Mouse (Mus musculus): ENCODE measurements around the gene Rasl2-9. TPM values are rescaled to one million over a fixed set of nuclear protein-coding genes. Genes with fewer than 3 reads are reported as not detected.

Rasl2-9 gene
- polyA plus RNA-seq, 1 experiment from 2014 or later = not detected

DNA sequence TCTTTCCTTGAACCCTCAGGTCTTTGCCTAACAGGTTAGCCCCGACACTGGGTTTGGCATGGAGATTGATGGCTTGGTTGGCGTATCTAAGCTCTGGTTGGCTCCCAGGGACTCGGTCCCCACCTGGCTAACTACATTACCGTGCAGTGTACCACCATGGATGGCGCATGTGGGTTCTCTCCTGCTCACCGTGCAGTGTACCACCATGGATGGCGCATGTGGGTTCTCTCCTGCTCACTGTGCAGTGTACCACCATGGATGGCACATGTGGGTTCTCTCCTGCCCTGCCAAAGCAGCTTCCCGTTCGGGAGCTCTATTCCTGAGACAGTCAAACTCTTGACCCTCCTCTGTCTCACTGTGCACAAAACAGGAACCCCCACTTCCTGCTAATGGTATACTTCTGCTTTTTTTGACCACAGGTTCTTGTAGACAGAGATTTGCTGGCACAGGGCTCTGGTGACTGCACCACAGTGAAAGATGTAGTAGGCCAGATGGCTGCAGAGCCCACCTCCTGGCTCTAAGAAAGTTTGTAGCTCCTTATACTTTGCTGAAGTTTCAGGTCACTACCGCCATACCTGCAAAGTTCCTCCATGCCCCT, 24.6 kb downstream of the Rasl2-9 start:
- H3K36me3 ChIP-seq (ENCODE audit: control insufficient read depth, insufficient read depth, low read length) = peaks cover 23% of the 10 kb centered on the region
- 0 out of 2 replicates have a peak, but pooled peaks have one; percentile 11 for ATAC-seq (ENCODE audit: insufficient number of reproducible peaks, insufficient read depth, low FRiP score, low read depth)
- 82% methylated on average over 10 of the region's 10 CpGs for WGBS

DNA sequence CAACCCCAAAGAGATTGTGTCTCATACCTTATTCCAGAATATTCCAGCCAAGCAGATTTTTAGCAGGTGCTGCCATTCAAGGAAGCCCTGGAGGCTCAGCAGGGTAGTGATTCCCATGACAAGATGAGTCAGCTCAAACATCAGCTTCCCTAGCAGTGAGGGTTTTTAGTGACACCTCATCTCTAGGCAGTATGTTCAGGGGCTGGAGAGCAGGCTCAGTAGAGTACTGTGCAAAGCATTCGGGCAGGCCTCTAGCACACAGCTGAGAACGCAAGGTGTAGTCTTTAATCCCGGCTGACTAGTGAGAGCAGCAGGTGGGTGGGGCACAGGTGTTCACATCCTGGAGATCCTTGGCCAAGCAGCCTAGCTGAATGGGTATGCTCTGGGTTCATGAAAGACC, 26.0 kb downstream of the Rasl2-9 start:
- H3K9ac ChIP-seq (replicated peaks; ENCODE audit: low read depth, low read length) = no peak overlapping the region
- no peak overlapping the region for H3K4me3 ChIP-seq (ENCODE audit: low read depth, low read length)
- WGBS = 75% methylated on average over 3 of the region's 3 CpGs
- H3K36me3 ChIP-seq (ENCODE audit: control insufficient read depth, insufficient read depth, low read length) = peaks cover 35% of the 10 kb centered on the region
- no peak overlapping the region for H3K4me2 ChIP-seq (replicated peaks; ENCODE audit: low read depth, low read length)
- no peak for ATAC-seq (ENCODE audit: insufficient number of reproducible peaks, insufficient read depth, low FRiP score, low read depth)
- no peaks in the 10 kb centered on the region for H3K4me1 ChIP-seq (ENCODE audit: control insufficient read depth, insufficient read depth, low read length)
- H3K9me3 ChIP-seq (ENCODE audit: control insufficient read depth, low read depth, low read length) = no peaks in the 10 kb centered on the region
- H3K27me3 ChIP-seq (ENCODE audit: control insufficient read depth, insufficient read depth, low read length) = no peaks in the 10 kb centered on the region
- H3K27ac ChIP-seq (ENCODE audit: low read length) = no peak overlapping the region

More for the DNA sequence above, 24.6 kb downstream of the Rasl2-9 start:
- no peak overlapping the region for H3K4me3 ChIP-seq (ENCODE audit: low read depth, low read length)
- H3K4me2 ChIP-seq (replicated peaks; ENCODE audit: low read depth, low read length) = no peak overlapping the region
- no peak overlapping the region for H3K27ac ChIP-seq (ENCODE audit: low read length)
- H3K4me1 ChIP-seq (ENCODE audit: control insufficient read depth, insufficient read depth, low read length) = no peaks in the 10 kb centered on the region
- no peak overlapping the region for H3K9ac ChIP-seq (replicated peaks; ENCODE audit: low read depth, low read length)
- no peaks in the 10 kb centered on the region for H3K9me3 ChIP-seq (ENCODE audit: control insufficient read depth, low read depth, low read length)
- no peaks in the 10 kb centered on the region for H3K27me3 ChIP-seq (ENCODE audit: control insufficient read depth, insufficient read depth, low read length)

DNA sequence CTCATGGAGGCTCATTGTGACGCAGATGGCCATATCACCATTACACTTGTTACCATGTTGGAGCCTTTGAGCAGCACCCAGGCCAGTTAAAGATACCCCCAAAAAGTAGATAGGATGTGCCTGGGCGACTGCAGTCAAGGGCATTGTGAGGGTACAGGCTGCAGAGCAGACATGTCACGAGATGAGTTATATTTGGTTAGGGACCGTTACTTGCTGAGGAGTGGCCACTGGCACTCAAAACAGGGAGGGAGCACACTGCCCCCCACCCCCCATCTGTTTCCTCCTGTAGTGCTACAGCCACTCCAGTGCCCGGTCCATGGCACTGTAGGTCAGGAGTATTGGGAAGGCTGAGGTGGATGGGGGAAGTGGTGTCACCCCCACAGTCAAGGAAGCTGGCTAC, 27.0 kb downstream of the Rasl2-9 start:
- no peak overlapping the region for H3K4me3 ChIP-seq (ENCODE audit: low read depth, low read length)
- no peak overlapping the region for H3K4me2 ChIP-seq (replicated peaks; ENCODE audit: low read depth, low read length)
- no peaks in the 10 kb centered on the region for H3K27me3 ChIP-seq (ENCODE audit: control insufficient read depth, insufficient read depth, low read length)
- H3K27ac ChIP-seq (ENCODE audit: low read length) = no peak overlapping the region
- WGBS = 94% methylated on average over 5 of the region's 5 CpGs
- ATAC-seq (ENCODE audit: insufficient number of reproducible peaks, insufficient read depth, low FRiP score, low read depth) = no peak
- H3K36me3 ChIP-seq (ENCODE audit: control insufficient read depth, insufficient read depth, low read length) = peaks cover 44% of the 10 kb centered on the region
- H3K9me3 ChIP-seq (ENCODE audit: control insufficient read depth, low read depth, low read length) = no peaks in the 10 kb centered on the region
- no peaks in the 10 kb centered on the region for H3K4me1 ChIP-seq (ENCODE audit: control insufficient read depth, insufficient read depth, low read length)
- no peak overlapping the region for H3K9ac ChIP-seq (replicated peaks; ENCODE audit: low read depth, low read length)

DNA sequence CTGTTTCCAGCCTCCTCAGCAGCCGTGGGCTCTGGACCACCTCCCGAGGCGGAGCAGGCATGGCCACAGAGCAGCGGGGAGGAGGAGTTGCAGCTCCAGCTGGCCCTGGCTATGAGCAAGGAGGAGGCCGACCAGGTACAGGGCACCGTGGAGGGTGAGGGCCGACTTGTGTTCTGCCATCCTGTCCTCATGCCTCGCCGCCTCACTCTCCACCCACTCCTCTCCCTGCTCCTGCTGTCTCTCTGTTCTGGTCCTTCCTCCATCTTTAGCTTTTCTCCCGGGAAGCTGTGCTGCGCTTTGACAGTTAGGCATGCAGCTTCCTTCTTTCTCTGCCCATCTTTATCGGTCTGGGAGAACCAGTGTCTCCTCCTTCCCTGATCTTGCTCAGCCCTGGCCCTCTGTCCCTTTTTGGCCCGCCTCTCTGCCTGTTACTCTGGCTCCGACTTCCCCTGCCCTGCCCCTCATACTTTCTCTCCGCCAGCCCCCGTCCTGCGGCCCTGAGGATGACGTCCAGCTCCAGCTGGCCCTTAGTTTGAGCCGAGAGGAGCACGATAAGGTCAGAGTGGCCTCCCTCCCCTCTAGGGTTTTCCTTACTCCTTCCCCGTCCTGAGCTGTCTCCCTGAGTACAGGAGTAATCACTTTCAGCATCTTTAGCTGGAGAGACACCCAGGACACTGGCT, 32.8 kb downstream of the Rasl2-9 start:
- 82% methylated on average over 21 of the region's 21 CpGs for WGBS
- Histone ChIP-seq H3K9me3 (ENCODE audit: control insufficient read depth, low read depth, low read length) (no peaks in the 10 kb centered on the region), H3K27me3 (ENCODE audit: control insufficient read depth, insufficient read depth, low read length) (no peaks in the 10 kb centered on the region), H3K9ac (replicated peaks; ENCODE audit: low read depth, low read length) (no peak overlapping the region), H3K36me3 (ENCODE audit: control insufficient read depth, insufficient read depth, low read length) (peaks cover 52% of the 10 kb centered on the region), H3K4me1 (ENCODE audit: control insufficient read depth, insufficient read depth, low read length) (no peaks in the 10 kb centered on the region), H3K27ac (ENCODE audit: low read length) (no peak overlapping the region), H3K4me2 (replicated peaks; ENCODE audit: low read depth, low read length) (no peak overlapping the region), H3K4me3 (ENCODE audit: low read depth, low read length) (no peak overlapping the region)
- ATAC-seq (ENCODE audit: insufficient number of reproducible peaks, insufficient read depth, low FRiP score, low read depth) = no peak

DNA sequence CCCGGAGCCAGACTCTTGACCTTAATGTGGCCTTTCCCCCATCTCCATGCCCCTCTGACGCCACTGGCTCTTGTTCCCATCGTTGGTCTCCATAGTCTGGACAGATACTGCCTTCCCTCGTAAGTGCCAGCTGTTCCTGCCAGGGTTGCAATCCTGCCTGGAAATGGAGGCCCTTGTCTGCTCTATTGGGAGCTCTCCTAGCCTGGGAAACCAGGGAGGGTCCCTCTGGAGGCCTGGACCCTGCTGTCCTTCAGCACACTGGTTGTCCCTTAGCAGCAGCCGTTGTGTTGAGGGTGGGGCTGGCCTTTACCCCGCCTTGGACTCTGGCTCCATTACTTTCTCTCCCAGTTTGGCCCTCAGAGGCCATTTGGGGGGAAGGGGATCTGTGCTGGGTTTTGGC, 33.4 kb downstream of the Rasl2-9 start:
- Histone ChIP-seq H3K36me3 (ENCODE audit: control insufficient read depth, insufficient read depth, low read length) (peaks cover 46% of the 10 kb centered on the region), H3K27me3 (ENCODE audit: control insufficient read depth, insufficient read depth, low read length) (no peaks in the 10 kb centered on the region), H3K4me3 (ENCODE audit: low read depth, low read length) (no peak overlapping the region), H3K9me3 (ENCODE audit: control insufficient read depth, low read depth, low read length) (no peaks in the 10 kb centered on the region), H3K4me1 (ENCODE audit: control insufficient read depth, insufficient read depth, low read length) (no peaks in the 10 kb centered on the region), H3K4me2 (replicated peaks; ENCODE audit: low read depth, low read length) (no peak overlapping the region), H3K27ac (ENCODE audit: low read length) (no peak overlapping the region), H3K9ac (replicated peaks; ENCODE audit: low read depth, low read length) (no peak overlapping the region)
- WGBS = 80% methylated on average over 6 of the region's 6 CpGs
- ATAC-seq (ENCODE audit: insufficient number of reproducible peaks, insufficient read depth, low FRiP score, low read depth) = no peak

DNA sequence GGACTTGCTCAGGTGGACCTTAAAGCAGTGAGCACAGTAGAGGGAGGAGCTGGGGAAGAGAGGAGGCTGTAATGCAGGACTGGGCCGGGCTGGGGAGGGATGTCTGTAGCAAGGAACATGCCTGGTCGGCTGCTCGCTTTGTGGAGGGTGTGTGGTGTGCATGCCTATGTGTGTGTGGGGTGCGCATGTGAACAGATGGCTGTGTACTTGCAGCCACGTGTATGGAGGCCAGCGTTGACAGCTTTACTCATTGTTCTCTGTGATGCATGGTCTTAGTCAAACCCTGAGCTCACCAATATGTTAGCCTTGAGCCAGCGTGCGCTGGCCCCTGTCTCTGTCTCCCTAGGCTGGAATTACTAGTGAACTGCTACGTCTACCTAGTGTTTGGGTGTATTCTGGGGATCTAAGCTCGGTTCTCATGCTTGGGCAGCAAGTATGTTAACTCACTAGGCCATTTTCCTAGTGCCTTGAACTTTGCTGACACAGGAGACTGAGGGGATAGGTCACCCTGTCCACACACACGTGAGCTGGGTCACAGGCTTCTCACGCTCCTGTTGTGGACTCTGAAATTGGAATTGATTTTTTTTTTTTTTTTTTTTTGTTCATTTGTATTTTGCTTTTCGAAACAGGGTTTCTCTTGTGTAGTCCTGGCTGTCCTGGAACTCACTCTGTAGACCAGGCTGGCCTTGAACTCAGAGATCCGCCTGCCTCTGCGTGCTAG, 34.6 kb downstream of the Rasl2-9 start:
- Histone ChIP-seq H3K36me3 (ENCODE audit: control insufficient read depth, insufficient read depth, low read length) (peaks cover 43% of the 10 kb centered on the region), H3K9me3 (ENCODE audit: control insufficient read depth, low read depth, low read length) (no peaks in the 10 kb centered on the region), H3K4me3 (ENCODE audit: low read depth, low read length) (no peak overlapping the region), H3K9ac (replicated peaks; ENCODE audit: low read depth, low read length) (no peak overlapping the region), H3K27ac (ENCODE audit: low read length) (no peak overlapping the region), H3K4me2 (replicated peaks; ENCODE audit: low read depth, low read length) (no peak overlapping the region), H3K4me1 (ENCODE audit: control insufficient read depth, insufficient read depth, low read length) (no peaks in the 10 kb centered on the region), H3K27me3 (ENCODE audit: control insufficient read depth, insufficient read depth, low read length) (no peaks in the 10 kb centered on the region)
- 93% methylated on average over 15 of the region's 15 CpGs for WGBS
- ATAC-seq (ENCODE audit: insufficient number of reproducible peaks, insufficient read depth, low FRiP score, low read depth) = no peak

DNA sequence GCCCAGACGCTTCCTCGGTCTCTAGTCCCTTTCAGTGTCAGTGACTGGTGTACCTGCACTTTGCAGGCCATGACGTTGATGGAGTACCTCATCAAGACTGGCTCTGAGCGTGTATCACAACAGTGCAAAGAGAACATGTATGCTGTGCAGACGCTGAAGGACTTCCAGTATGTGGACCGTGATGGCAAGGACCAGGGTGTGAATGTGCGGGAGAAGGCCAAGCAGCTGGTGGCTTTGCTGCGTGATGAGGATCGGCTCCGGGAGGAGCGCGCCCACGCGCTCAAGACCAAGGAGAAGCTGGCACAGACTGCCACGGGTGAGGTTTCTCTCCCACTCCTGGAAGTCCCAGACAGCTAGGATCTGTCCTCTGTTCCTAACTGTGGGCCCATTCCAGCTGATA, 35.9 kb downstream of the Rasl2-9 start:
- Histone ChIP-seq H3K4me1 (ENCODE audit: control insufficient read depth, insufficient read depth, low read length) (no peaks in the 10 kb centered on the region), H3K27me3 (ENCODE audit: control insufficient read depth, insufficient read depth, low read length) (no peaks in the 10 kb centered on the region), H3K27ac (ENCODE audit: low read length) (no peak overlapping the region), H3K9me3 (ENCODE audit: control insufficient read depth, low read depth, low read length) (no peaks in the 10 kb centered on the region), H3K4me2 (replicated peaks; ENCODE audit: low read depth, low read length) (no peak overlapping the region), H3K4me3 (ENCODE audit: low read depth, low read length) (no peak overlapping the region), H3K9ac (replicated peaks; ENCODE audit: low read depth, low read length) (no peak overlapping the region), H3K36me3 (ENCODE audit: control insufficient read depth, insufficient read depth, low read length) (peaks cover 41% of the 10 kb centered on the region)
- WGBS = 91% methylated on average over 15 of the region's 15 CpGs
- no peak for ATAC-seq (ENCODE audit: insufficient number of reproducible peaks, insufficient read depth, low FRiP score, low read depth)

DNA sequence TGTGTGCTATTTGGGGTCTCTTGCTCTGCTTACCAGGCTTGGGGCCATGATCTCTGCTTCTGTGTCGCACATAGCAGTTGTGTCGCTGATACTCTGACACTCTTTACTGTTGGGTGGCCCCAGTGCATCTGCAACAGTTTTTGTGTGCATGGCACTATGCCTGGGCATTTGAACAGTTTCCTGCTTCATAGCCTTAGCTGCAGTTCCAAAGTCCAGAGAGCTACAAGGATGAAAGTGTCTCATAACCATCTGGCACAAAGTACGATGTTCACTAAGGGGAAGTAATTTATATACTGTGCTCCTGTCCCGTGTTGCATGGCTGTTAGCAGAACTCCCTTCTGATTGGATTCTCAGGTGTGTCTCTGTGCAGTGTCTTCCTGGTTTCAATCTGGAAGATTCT, 37.9 kb downstream of the Rasl2-9 start:
- no peaks in the 10 kb centered on the region for H3K4me1 ChIP-seq (ENCODE audit: control insufficient read depth, insufficient read depth, low read length)
- H3K27ac ChIP-seq (ENCODE audit: low read length) = no peak overlapping the region
- no peaks in the 10 kb centered on the region for H3K9me3 ChIP-seq (ENCODE audit: control insufficient read depth, low read depth, low read length)
- ATAC-seq (ENCODE audit: insufficient number of reproducible peaks, insufficient read depth, low FRiP score, low read depth) = no peak
- no peak overlapping the region for H3K4me3 ChIP-seq (ENCODE audit: low read depth, low read length)
- peaks cover 33% of the 10 kb centered on the region for H3K36me3 ChIP-seq (ENCODE audit: control insufficient read depth, insufficient read depth, low read length)
- no peak overlapping the region for H3K9ac ChIP-seq (replicated peaks; ENCODE audit: low read depth, low read length)
- no peaks in the 10 kb centered on the region for H3K27me3 ChIP-seq (ENCODE audit: control insufficient read depth, insufficient read depth, low read length)
- no peak overlapping the region for H3K4me2 ChIP-seq (replicated peaks; ENCODE audit: low read depth, low read length)
- WGBS = 78% methylated on average over 4 of the region's 4 CpGs
